Mouse (Mus musculus): ENCODE data around the gene Znrf2. TPM values are rescaled to one million over a fixed set of nuclear protein-coding genes. Genes with fewer than 3 reads are reported as not detected.

Znrf2 gene
- polyA plus RNA-seq, 1 experiment: not detected

DNA sequence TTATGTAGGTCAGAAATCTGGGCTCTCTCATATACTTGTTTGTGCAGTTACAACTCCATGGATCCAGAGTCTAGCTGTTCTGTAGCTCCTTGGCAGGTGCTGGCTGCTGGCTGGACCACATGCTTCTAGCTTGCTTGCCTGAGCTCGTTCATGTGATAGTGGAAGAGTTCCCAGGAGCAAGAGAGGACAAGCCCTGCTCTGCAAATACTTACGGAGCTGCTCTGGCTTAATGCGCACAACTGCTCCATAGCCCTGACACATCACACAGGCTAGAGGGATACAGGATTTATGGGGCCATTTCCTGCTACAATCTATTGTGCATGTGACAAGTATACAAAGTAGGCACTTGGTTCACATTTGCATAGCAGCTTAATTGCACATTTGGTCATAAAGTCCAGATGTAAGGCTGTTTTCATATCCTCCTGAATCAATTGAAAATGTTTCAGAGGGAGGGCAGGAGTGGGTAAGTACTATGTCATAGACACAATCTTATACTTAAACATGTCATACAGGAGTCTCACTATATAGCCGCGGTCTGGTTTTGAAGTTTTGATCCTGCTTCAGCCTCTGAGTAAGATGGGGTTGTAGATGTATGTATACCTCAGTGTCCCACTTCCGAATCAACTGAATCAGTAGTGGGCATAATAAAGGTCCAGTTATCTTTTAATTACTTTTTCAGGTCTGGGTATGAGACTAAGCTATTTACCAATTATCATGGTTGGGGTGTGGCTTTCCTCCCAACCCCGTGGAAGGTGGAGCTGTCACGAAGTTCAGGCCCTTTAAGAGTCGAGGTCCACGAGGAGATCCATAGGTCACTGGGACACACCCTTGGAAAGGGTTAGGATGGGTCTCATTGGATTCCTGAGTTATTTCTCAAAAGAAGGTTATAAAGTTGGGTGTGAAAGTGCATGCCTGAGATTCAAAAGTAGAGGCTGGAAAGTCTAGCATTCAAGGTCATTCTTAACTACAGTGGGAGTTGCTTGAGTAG lies 89.6 kb downstream of the Znrf2 start:
- Histone ChIP-seq H3K27ac (ENCODE audit: insufficient read depth, low read depth, low read length) (no peak overlapping the region), H3K4me1 (ENCODE audit: control insufficient read depth, insufficient read depth, low read length) (no peaks in the 10 kb centered on the region), H3K4me3 (ENCODE audit: insufficient read depth, low read depth, low read length) (no peak overlapping the region)
- 86% methylated on average over 10 of the region's 10 CpGs for WGBS
- TF ChIP-seq CTCF (IDR thresholded peaks at IDR 0.05; ENCODE audit: insufficient read depth, low read depth, low read length) (no peak), POLR2A (IDR thresholded peaks at IDR 0.05; ENCODE audit: insufficient read depth, low read depth, low read length) (no peak)

- no peak for TF ChIP-seq POLR2A (IDR thresholded peaks at IDR 0.05; ENCODE audit: insufficient read depth, low read depth, low read length)
- WGBS: 81% methylated on average over 4 of the region's 4 CpGs
- no peak overlapping the region for H3K4me3 ChIP-seq (ENCODE audit: insufficient read depth, low read depth, low read length)
- H3K4me1 ChIP-seq (ENCODE audit: control insufficient read depth, insufficient read depth, low read length): no peaks in the 10 kb centered on the region
- no peak overlapping the region for H3K27ac ChIP-seq (ENCODE audit: insufficient read depth, low read depth, low read length)
Measured at GRCm38 (mm10) chr6:54914977-54915376, 98.3 kb downstream of the Znrf2 start.

- H3K4me3 ChIP-seq (ENCODE audit: insufficient read depth, low read depth, low read length): no peak overlapping the region
- TF ChIP-seq CTCF (IDR thresholded peaks at IDR 0.05; ENCODE audit: insufficient read depth, low read depth, low read length) (no peak), POLR2A (IDR thresholded peaks at IDR 0.05; ENCODE audit: insufficient read depth, low read depth, low read length) (no peak)
- H3K4me1 ChIP-seq (ENCODE audit: control insufficient read depth, insufficient read depth, low read length): no peaks in the 10 kb centered on the region
- WGBS: 83% methylated on average over 4 of the region's 4 CpGs
- H3K27ac ChIP-seq (ENCODE audit: insufficient read depth, low read depth, low read length): no peak overlapping the region
Measured at GRCm38 (mm10) chr6:54916163-54916562, 99.4 kb downstream of the Znrf2 start.

DNA sequence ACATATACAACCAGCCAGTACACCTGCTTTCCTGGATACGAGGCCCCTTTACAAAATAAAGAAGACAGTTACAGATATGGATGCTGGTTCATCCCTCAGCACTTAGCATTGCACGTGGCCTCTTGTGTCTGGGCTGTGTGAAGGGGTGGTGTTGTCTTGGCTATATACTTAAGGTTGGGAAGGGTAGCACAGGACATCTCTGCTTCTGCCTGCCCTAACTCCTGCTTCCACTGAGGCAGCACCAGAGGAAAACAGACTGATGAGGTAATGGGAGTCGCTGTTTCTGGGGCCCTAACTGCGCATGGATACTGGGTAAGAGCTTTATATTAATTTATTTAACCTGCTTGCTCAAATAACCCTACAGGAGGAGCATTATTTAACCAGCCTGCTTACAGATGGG lies 100.2 kb downstream of the Znrf2 start:
- H3K4me1 ChIP-seq (ENCODE audit: control insufficient read depth, insufficient read depth, low read length): no peaks in the 10 kb centered on the region
- no peak overlapping the region for H3K4me3 ChIP-seq (ENCODE audit: insufficient read depth, low read depth, low read length)
- H3K27ac ChIP-seq (ENCODE audit: insufficient read depth, low read depth, low read length): no peak overlapping the region
- TF ChIP-seq POLR2A (IDR thresholded peaks at IDR 0.05; ENCODE audit: insufficient read depth, low read depth, low read length): no peak
- no peak for TF ChIP-seq CTCF (IDR thresholded peaks at IDR 0.05; ENCODE audit: insufficient read depth, low read depth, low read length)
- WGBS: 82% methylated on average over 4 of the region's 4 CpGs

- TF ChIP-seq CTCF (IDR thresholded peaks at IDR 0.05; ENCODE audit: insufficient read depth, low read depth, low read length): no peak
- no peak for TF ChIP-seq POLR2A (IDR thresholded peaks at IDR 0.05; ENCODE audit: insufficient read depth, low read depth, low read length)
- H3K4me3 ChIP-seq (ENCODE audit: insufficient read depth, low read depth, low read length): no peak overlapping the region
- no peak overlapping the region for H3K27ac ChIP-seq (ENCODE audit: insufficient read depth, low read depth, low read length)
- H3K4me1 ChIP-seq (ENCODE audit: control insufficient read depth, insufficient read depth, low read length): no peaks in the 10 kb centered on the region
- 50% methylated on average over 4 of the region's 4 CpGs for WGBS
Measured at GRCm38 (mm10) chr6:54917523-54917922, 100.8 kb downstream of the Znrf2 start.

DNA sequence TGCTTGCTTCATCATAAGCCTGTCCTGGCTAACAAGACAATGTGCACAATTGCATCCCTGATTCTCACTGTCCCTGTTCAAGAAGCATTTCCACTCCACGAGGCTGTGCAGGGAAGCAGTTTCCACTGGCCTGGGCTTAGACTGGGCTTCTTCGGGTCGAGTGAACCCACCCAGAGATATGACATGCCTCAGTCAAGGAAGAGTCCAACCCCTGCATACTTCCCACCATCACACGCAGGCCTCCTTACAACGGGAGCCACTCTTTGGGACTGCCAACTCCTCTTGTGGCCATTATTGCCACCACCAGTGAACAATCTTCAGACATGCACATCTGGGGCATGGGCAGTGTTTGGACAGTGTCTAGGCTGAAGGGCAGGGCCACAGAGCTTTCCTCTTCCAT lies 101.8 kb downstream of the Znrf2 start:
- TF ChIP-seq POLR2A (IDR thresholded peaks at IDR 0.05; ENCODE audit: insufficient read depth, low read depth, low read length) (no peak), CTCF (IDR thresholded peaks at IDR 0.05; ENCODE audit: insufficient read depth, low read depth, low read length) (no peak)
- H3K4me3 ChIP-seq (ENCODE audit: insufficient read depth, low read depth, low read length): no peak overlapping the region
- no peak overlapping the region for H3K27ac ChIP-seq (ENCODE audit: insufficient read depth, low read depth, low read length)
- WGBS: 86% methylated on average over 5 of the region's 5 CpGs
- no peaks in the 10 kb centered on the region for H3K4me1 ChIP-seq (ENCODE audit: control insufficient read depth, insufficient read depth, low read length)

DNA sequence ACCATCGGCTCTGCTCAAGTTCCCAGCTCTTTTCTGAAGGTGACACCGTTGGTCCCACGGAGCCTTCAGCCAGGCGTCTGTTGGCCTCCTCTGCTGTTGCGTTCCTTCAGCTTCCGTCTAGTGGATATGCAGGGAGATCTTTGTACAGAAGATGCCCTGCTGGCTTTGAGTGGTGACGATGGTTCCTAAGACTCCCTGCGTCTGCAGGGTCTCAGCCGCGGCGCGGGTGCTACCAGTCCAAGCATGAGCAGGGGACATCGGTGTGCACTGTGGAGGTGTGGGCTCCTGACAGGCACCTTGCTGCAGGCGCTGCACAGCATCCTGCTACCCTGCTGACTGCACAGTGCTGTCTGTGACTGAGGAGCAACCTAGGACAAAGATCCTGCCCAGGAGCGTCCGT lies 107.8 kb downstream of the Znrf2 start:
- WGBS: 96% methylated on average over 16 of the region's 16 CpGs
- H3K4me1 ChIP-seq (ENCODE audit: control insufficient read depth, insufficient read depth, low read length): no peaks in the 10 kb centered on the region
- TF ChIP-seq CTCF (IDR thresholded peaks at IDR 0.05; ENCODE audit: insufficient read depth, low read depth, low read length) (no peak), POLR2A (IDR thresholded peaks at IDR 0.05; ENCODE audit: insufficient read depth, low read depth, low read length) (no peak)
- no peak overlapping the region for H3K4me3 ChIP-seq (ENCODE audit: insufficient read depth, low read depth, low read length)
- no peak overlapping the region for H3K27ac ChIP-seq (ENCODE audit: insufficient read depth, low read depth, low read length)

DNA sequence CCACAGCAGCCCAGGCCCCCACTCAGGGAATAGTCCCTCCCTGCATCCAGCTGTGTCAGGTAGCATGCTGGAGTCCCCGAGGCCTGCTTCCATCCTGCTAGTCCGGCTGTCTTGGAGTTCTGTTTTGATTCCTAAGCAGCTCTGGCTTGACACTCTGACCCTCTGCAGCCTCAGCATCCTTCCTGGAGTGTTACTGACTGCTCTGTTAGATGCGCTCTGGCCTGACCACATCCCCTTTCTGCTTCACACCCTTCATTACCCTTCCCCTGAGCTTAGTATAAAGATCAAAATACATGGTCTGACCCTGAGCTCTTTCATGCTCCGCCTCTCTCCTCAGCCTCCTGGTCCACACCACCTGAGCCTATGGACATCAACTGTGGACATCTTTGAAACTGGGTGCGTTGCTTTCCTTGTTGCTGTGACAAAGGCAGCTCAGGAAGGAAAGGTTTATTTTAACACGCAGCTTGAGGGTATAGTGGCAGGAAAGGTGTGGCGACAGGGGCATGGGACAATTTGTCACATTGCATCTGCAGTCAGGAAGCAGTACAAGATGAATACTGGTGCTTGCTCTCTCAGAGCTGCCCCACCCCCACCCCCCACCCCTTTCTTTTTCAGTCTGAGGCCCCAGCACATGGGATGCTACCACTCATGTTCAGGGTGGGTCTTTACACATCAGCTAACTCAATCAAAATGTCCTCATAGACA lies 109.2 kb downstream of the Znrf2 start:
- Histone ChIP-seq H3K4me1 (ENCODE audit: control insufficient read depth, insufficient read depth, low read length) (no peaks in the 10 kb centered on the region), H3K4me3 (ENCODE audit: insufficient read depth, low read depth, low read length) (no peak overlapping the region), H3K27ac (ENCODE audit: insufficient read depth, low read depth, low read length) (no peak overlapping the region)
- 88% methylated on average over 7 of the region's 7 CpGs for WGBS
- TF ChIP-seq CTCF (IDR thresholded peaks at IDR 0.05; ENCODE audit: insufficient read depth, low read depth, low read length): no peak
- TF ChIP-seq POLR2A (IDR thresholded peaks at IDR 0.05; ENCODE audit: insufficient read depth, low read depth, low read length): no peak

DNA sequence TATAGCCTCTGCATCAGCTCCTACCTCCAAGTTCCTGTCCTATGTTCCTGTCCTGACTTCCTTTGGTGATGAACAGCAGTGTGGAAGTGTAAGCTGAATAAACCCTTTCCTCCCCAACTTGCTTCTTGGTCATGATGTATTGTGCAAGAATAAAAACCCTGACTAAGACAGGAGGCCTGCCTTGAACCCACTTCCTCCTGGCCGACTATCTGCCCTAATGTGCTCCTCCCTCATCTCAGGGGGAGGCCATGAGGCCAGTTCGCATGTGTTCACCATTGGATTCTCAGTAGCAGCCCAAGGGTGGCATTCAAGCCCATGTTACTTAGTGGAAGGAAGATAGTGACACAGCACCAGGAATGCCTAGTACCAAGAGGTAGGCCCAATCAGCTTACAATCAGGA lies 110.2 kb downstream of the Znrf2 start:
- 85% methylated on average over 2 of the region's 2 CpGs for WGBS
- Histone ChIP-seq H3K4me1 (ENCODE audit: control insufficient read depth, insufficient read depth, low read length) (no peaks in the 10 kb centered on the region), H3K27ac (ENCODE audit: insufficient read depth, low read depth, low read length) (no peak overlapping the region), H3K4me3 (ENCODE audit: insufficient read depth, low read depth, low read length) (no peak overlapping the region)
- TF ChIP-seq CTCF (IDR thresholded peaks at IDR 0.05; ENCODE audit: insufficient read depth, low read depth, low read length) (no peak), POLR2A (IDR thresholded peaks at IDR 0.05; ENCODE audit: insufficient read depth, low read depth, low read length) (no peak)

Data from olfactory bulb, adult 2 months (tissue).